Mouse (Mus musculus) subcutaneous adipose tissue, adult 2 months (tissue): ENCODE measurements around the gene Krt90. TPM values are rescaled to one million over a fixed set of nuclear protein-coding genes. Genes with fewer than 3 reads are reported as not detected.

Source experiments
- polyA plus RNA-seq: library from polyadenylated mRNA; depleted of rRNA; stranded (reverse); fragments of >200 nt; gene quantifications from 2 replicates; pipeline ENCODE4 v1.2.3, GENCODE M21; 2012; ENCODE audit warnings: low replicate concordance; rRNA removed

Krt90 gene
- 0.84 TPM in 1 of 2 replicates, not detected in the other for polyA plus RNA-seq

GRCm38 (mm10) chr15:101562850-101563249 lies at the start of gene Krt90:
TSS of gene Krt90 (minus strand) at chr15:101562950.

DNA sequence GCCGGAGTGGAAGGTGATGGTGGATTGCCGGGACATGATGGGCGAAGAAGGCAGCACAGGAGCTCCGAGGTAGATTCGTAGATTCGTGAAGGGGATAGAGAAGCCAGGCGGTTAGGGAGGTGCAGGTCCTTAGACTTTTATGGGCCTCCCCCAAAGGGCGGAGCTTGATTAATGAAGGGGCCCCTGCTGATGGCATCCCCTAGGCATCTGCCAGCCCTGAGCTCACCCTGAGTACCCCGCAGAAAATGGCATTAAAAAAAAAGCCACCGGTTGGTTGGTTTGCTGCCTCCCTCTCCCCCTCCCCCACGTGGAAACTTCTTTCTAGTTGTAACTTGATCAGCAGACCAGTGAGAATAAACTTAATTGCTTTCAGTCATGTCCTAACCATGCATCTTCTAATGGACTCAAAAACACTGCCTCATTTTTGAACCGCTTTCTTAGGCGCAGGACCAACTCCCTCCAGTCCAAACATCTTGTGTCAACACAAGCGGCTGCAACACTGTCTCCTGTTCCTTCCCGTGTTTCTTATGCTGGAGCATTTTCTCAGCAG lies 11.1 kb upstream of the Krt90 start, which contains the start of gene Krt75:
Gene Krt75, minus strand, starts transcription at position 109 of the 550 bp plus-strand sequence.

GRCm38 (mm10) chr15:101550567-101550966 lies 12.2 kb downstream of the Krt90 start, which contains the start of gene Krt82:
TSS of gene Krt82 (minus strand) at chr15:101550667.

GRCm38 (mm10) chr15:101532720-101533119 lies 30.0 kb downstream of the Krt90 start, which contains the start of gene Krt84:
TSS of gene Krt84 (minus strand) at chr15:101532820.

GRCm38 (mm10) chr15:101517161-101517560 lies 45.6 kb downstream of the Krt90 start, which contains the start of gene Gm49425:
TSS of gene Gm49425 (minus strand) at chr15:101517261.

Other genes starting within 250 kb of the Krt90 start
- 5.4 and 9.7 TPM in 2 replicates for gene Krt80, start 192.8 kb downstream of the Krt90 start, polyA plus RNA-seq
- gene Krt7, start 151.9 kb downstream of the Krt90 start, polyA plus RNA-seq, result 2.1 and 35.5 TPM in 2 replicates
- gene Krt87, start 124.1 kb downstream of the Krt90 start, polyA plus RNA-seq, result 0.67 TPM in 1 of 2 replicates, not detected in the other
- gene Krt88, start 115.2 kb downstream of the Krt90 start, polyA plus RNA-seq, result not detected in 2 replicates
- 0.35 TPM in 1 of 2 replicates, not detected in the other for gene Krt81, start 99.2 kb downstream of the Krt90 start, polyA plus RNA-seq
- not detected in 2 replicates for gene Krt86, start 89.5 kb downstream of the Krt90 start, polyA plus RNA-seq
- 19.3 TPM in 1 of 2 replicates, not detected in the other for gene Krt83, start 71.4 kb downstream of the Krt90 start, polyA plus RNA-seq
- gene Gm49425, start 45.7 kb downstream of the Krt90 start, polyA plus RNA-seq, result 3.8 TPM in 1 of 2 replicates, not detected in the other
- not detected in 2 replicates for gene Krt84, start 30.1 kb downstream of the Krt90 start, polyA plus RNA-seq
- gene Krt82, start 12.3 kb downstream of the Krt90 start, polyA plus RNA-seq, result not detected in 2 replicates
- not detected in 2 replicates for gene Krt75, start 11.0 kb upstream of the Krt90 start, polyA plus RNA-seq
- gene Gm5414, start 65.2 kb upstream of the Krt90 start, polyA plus RNA-seq, result not detected in 2 replicates
- not detected in 2 replicates for gene Gm5478, start 84.4 kb upstream of the Krt90 start, polyA plus RNA-seq
- not detected in 2 replicates for gene Krt6b, start 117.3 kb upstream of the Krt90 start, polyA plus RNA-seq
- not detected in 2 replicates for gene Krt6a, start 131.4 kb upstream of the Krt90 start, polyA plus RNA-seq
- gene Krt5, start 149.9 kb upstream of the Krt90 start, polyA plus RNA-seq, result 0.07 and 3.5 TPM in 2 replicates
- not detected in 2 replicates for gene Krt71, start 180.2 kb upstream of the Krt90 start, polyA plus RNA-seq
- gene Krt72, start 223.5 kb upstream of the Krt90 start, polyA plus RNA-seq, result not detected in 2 replicates
- gene Krt73, start 239.4 kb upstream of the Krt90 start, polyA plus RNA-seq, result not detected in 2 replicates